Mouse (Mus musculus) bone marrow macrophage, adult 2 months (primary cell): ENCODE data around the gene Plekhd1. TPM values are rescaled to one million over a fixed set of nuclear protein-coding genes. Genes with fewer than 3 reads are reported as not detected.
A peak's percentile ranks its signal among the peaks of the same experiment; 100 is the strongest.

ENCODE experiments used
- H3K27ac ChIP-seq: 2 replicates; pipeline ENCODE4 v1.5.1; 2012; ENCODE audit warnings: low read depth, low read length; ENCODE audit not compliant: insufficient read depth
- H3K4me1 ChIP-seq: 2 replicates; pipeline ENCODE4 v1.6.1; 2012; ENCODE audit warnings: low read length; ENCODE audit not compliant: control insufficient read depth, insufficient read depth
- H3K4me3 ChIP-seq: 2 replicates; pipeline ENCODE4 v1.5.1; 2012; ENCODE audit warnings: mild to moderate bottlenecking, low read length, moderate library complexity; ENCODE audit not compliant: insufficient read depth
- CTCF ChIP-seq: IDR thresholded peaks from 2 replicates; pipeline ENCODE4 v1.5.1; 2012; ENCODE audit warnings: low read depth, mild to moderate bottlenecking, low read length, moderate library complexity
- POLR2A ChIP-seq: IDR thresholded peaks from 2 replicates; pipeline ENCODE4 v1.6.1; 2012; ENCODE audit warnings: mild to moderate bottlenecking, low read depth, low read length, borderline replicate concordance
- polyA plus RNA-seq: library from polyadenylated mRNA; stranded (reverse); fragments of >200 nt; gene quantifications from 2 replicates; pipeline ENCODE4 v1.2.4, GENCODE M21; 2012; ENCODE audit not compliant: missing spikeins, insufficient read depth, insufficient read length

The Plekhd1 gene
- polyA plus RNA-seq, 1 experiment, result not detected

- Histone ChIP-seq H3K27ac (no peak overlapping the region), H3K4me3 (no peak overlapping the region), H3K4me1 (peaks cover 8% of the 10 kb centered on the region)
- TF ChIP-seq POLR2A, result no peak
- TF ChIP-seq CTCF, result peak; percentile 67
These were observed 32.6 kb downstream of the Plekhd1 start for GRCm38 (mm10) chr12:80724853-80725559.

GRCm38 (mm10) chr12:80728207-80728606 is 35.8 kb downstream of the Plekhd1 start:
- no peak overlapping the region for H3K4me3 ChIP-seq
- peaks cover 10% of the 10 kb centered on the region for H3K4me1 ChIP-seq
- H3K27ac ChIP-seq, result no peak overlapping the region
- no peak for TF ChIP-seq CTCF
- TF ChIP-seq POLR2A, result no peak

GRCm38 (mm10) chr12:80728814-80729213 is 36.4 kb downstream of the Plekhd1 start:
- H3K4me3 ChIP-seq, result no peak overlapping the region
- no peak overlapping the region for H3K27ac ChIP-seq
- TF ChIP-seq POLR2A (no peak), CTCF (no peak)
- H3K4me1 ChIP-seq, result peaks cover 10% of the 10 kb centered on the region

- peaks cover 10% of the 10 kb centered on the region for H3K4me1 ChIP-seq
- no peak overlapping the region for H3K4me3 ChIP-seq
- TF ChIP-seq POLR2A (no peak), CTCF (no peak)
- H3K27ac ChIP-seq, result no peak overlapping the region
These were observed 37.6 kb downstream of the Plekhd1 start for GRCm38 (mm10) chr12:80729758-80730530.

- TF ChIP-seq POLR2A (no peak), CTCF (no peak)
- H3K4me1 ChIP-seq, result peaks cover 10% of the 10 kb centered on the region
- no peak overlapping the region for H3K27ac ChIP-seq
- no peak overlapping the region for H3K4me3 ChIP-seq
These were observed 38.2 kb downstream of the Plekhd1 start for GRCm38 (mm10) chr12:80730567-80730966.

GRCm38 (mm10) chr12:80734526-80735470 is 42.4 kb downstream of the Plekhd1 start:
- no peak overlapping the region for H3K27ac ChIP-seq
- H3K4me3 ChIP-seq, result no peak overlapping the region
- H3K4me1 ChIP-seq, result peaks cover 4% of the 10 kb centered on the region; the same call in 1 of the 2 replicates
- TF ChIP-seq POLR2A (no peak), CTCF (no peak)

GRCm38 (mm10) chr12:80736464-80737282 is 44.3 kb downstream of the Plekhd1 start:
- H3K4me3 ChIP-seq, result no peak overlapping the region
- no peak overlapping the region for H3K27ac ChIP-seq
- H3K4me1 ChIP-seq, result no peaks in the 10 kb centered on the region
- TF ChIP-seq CTCF, result no peak
- no peak for TF ChIP-seq POLR2A

GRCm38 (mm10) chr12:80737283-80737600 is 44.9 kb downstream of the Plekhd1 start:
- TF ChIP-seq CTCF (no peak), POLR2A (no peak)
- H3K4me1 ChIP-seq, result no peaks in the 10 kb centered on the region
- H3K27ac ChIP-seq, result no peak overlapping the region
- no peak overlapping the region for H3K4me3 ChIP-seq

GRCm38 (mm10) chr12:80739482-80739881 is 47.1 kb downstream of the Plekhd1 start:
- no peak overlapping the region for H3K27ac ChIP-seq
- no peaks in the 10 kb centered on the region for H3K4me1 ChIP-seq
- TF ChIP-seq POLR2A, result no peak
- peak; percentile 72 for TF ChIP-seq CTCF

More at GRCm38 (mm10) chr12:80739482-80739881, 47.1 kb downstream of the Plekhd1 start:
- H3K4me3 ChIP-seq, result no peak overlapping the region
